Mouse (Mus musculus) bone marrow macrophage, adult 2 months (primary cell): Measurements from ENCODE around the gene Hif3a. TPM values are rescaled to one million over a fixed set of nuclear protein-coding genes. Genes with fewer than 3 reads are reported as not detected.

Experiments used
- H3K27ac ChIP-seq: 2 replicates; pipeline ENCODE4 v1.5.1; 2012; ENCODE audit warnings: low read depth, low read length; ENCODE audit not compliant: insufficient read depth
- H3K4me1 ChIP-seq: 2 replicates; pipeline ENCODE4 v1.6.1; 2012; ENCODE audit warnings: low read length; ENCODE audit not compliant: control insufficient read depth, insufficient read depth
- H3K4me3 ChIP-seq: 2 replicates; pipeline ENCODE4 v1.5.1; 2012; ENCODE audit warnings: mild to moderate bottlenecking, low read length, moderate library complexity; ENCODE audit not compliant: insufficient read depth
- CTCF ChIP-seq: IDR thresholded peaks from 2 replicates; pipeline ENCODE4 v1.5.1; 2012; ENCODE audit warnings: low read depth, mild to moderate bottlenecking, low read length, moderate library complexity
- POLR2A ChIP-seq: IDR thresholded peaks from 2 replicates; pipeline ENCODE4 v1.6.1; 2012; ENCODE audit warnings: mild to moderate bottlenecking, low read depth, low read length, borderline replicate concordance
- polyA plus RNA-seq: library from polyadenylated mRNA; stranded (reverse); fragments of >200 nt; gene quantifications from 2 replicates; pipeline ENCODE4 v1.2.4, GENCODE M21; 2012; ENCODE audit not compliant: missing spikeins, insufficient read depth, insufficient read length

The Hif3a gene
- polyA plus RNA-seq, 1 experiment, result not detected

GRCm38 (mm10) chr7:17067000-17067399 lies 4.8 kb upstream of the Hif3a start:
- H3K4me3 ChIP-seq, result no peak overlapping the region
- TF ChIP-seq POLR2A (no peak), CTCF (no peak)
- H3K27ac ChIP-seq, result no peak overlapping the region
- H3K4me1 ChIP-seq, result peaks cover 8% of the 10 kb centered on the region

- no peak overlapping the region for H3K27ac ChIP-seq
- H3K4me1 ChIP-seq, result peaks cover 8% of the 10 kb centered on the region
- TF ChIP-seq CTCF (peak; percentile 61; the same call in 1 of the 2 replicates), POLR2A (no peak)
- H3K4me3 ChIP-seq, result no peak overlapping the region
Observed at GRCm38 (mm10) chr7:17066412-17066811, 4.2 kb upstream of the Hif3a start.

GRCm38 (mm10) chr7:17065620-17066019 lies 3.4 kb upstream of the Hif3a start:
- no peak for TF ChIP-seq CTCF
- no peak for TF ChIP-seq POLR2A
- no peak overlapping the region for H3K4me3 ChIP-seq
- peaks cover 8% of the 10 kb centered on the region for H3K4me1 ChIP-seq
- H3K27ac ChIP-seq, result no peak overlapping the region

- TF ChIP-seq CTCF, result no peak
- TF ChIP-seq POLR2A, result no peak
- Histone ChIP-seq H3K4me1 (peaks cover 29% of the 10 kb centered on the region), H3K27ac (no peak overlapping the region), H3K4me3 (no peak overlapping the region)
Observed at GRCm38 (mm10) chr7:17062845-17063244, 618 bp upstream of the Hif3a start.

- Histone ChIP-seq H3K4me3 (no peak overlapping the region), H3K27ac (no peak overlapping the region), H3K4me1 (peaks cover 36% of the 10 kb centered on the region)
- TF ChIP-seq POLR2A, result no peak
- peak; percentile 39; the same call in 1 of the 2 replicates for TF ChIP-seq CTCF
Observed at GRCm38 (mm10) chr7:17060782-17061605, 1.2 kb downstream of the Hif3a start.

GRCm38 (mm10) chr7:17060031-17060781 lies 2.0 kb downstream of the Hif3a start:
- Histone ChIP-seq H3K4me1 (peaks cover 38% of the 10 kb centered on the region), H3K4me3 (no peak overlapping the region), H3K27ac (peak overlapping the region; percentile 2; the same call in 1 of the 2 replicates)
- TF ChIP-seq CTCF (no peak), POLR2A (no peak)

- Histone ChIP-seq H3K4me3 (no peak overlapping the region), H3K27ac (peak overlapping the region; percentile 99), H3K4me1 (peaks cover 38% of the 10 kb centered on the region)
- TF ChIP-seq CTCF (no peak), POLR2A (no peak)
Observed at GRCm38 (mm10) chr7:17059463-17059844, 2.8 kb downstream of the Hif3a start.

GRCm38 (mm10) chr7:17058816-17059462 lies 3.3 kb downstream of the Hif3a start:
- TF ChIP-seq CTCF (no peak; the same call in 1 of the 2 replicates), POLR2A (no peak)
- Histone ChIP-seq H3K4me3 (peak overlapping the region; percentile 36; the same call in 1 of the 2 replicates), H3K4me1 (peaks cover 38% of the 10 kb centered on the region), H3K27ac (peak overlapping the region; percentile 99)

GRCm38 (mm10) chr7:17058071-17058689 lies 4.0 kb downstream of the Hif3a start:
- Histone ChIP-seq H3K4me3 (peak overlapping the region; percentile 36; the same call in 1 of the 2 replicates), H3K27ac (peak overlapping the region; percentile 99), H3K4me1 (peaks cover 37% of the 10 kb centered on the region)
- TF ChIP-seq POLR2A (no peak), CTCF (no peak)
